Mouse (Mus musculus): ENCODE data around the gene Nav1.

- TF ChIP-seq CTCF (IDR thresholded peaks at IDR 0.05; ENCODE audit: extremely low read depth, insufficient read depth, insufficient read length, insufficient replicate concordance): no peak
- no peak for TF ChIP-seq POLR2A (IDR thresholded peaks at IDR 0.05; ENCODE audit: low read depth, low read length)
Observed at GRCm38 (mm10) chr1:135505499-135505898, 101.6 kb downstream of the Nav1 start.
